Mouse (Mus musculus) heart, adult 2 months (tissue): ENCODE data around the gene Adamts16.

Experiments
- CTCF ChIP-seq: fragments of 200-600 bp; IDR thresholded peaks from 2 replicates; pipeline ENCODE4 v1.8.1; 2022; ENCODE audit warnings: antibody characterized with exemption, mild to moderate bottlenecking, moderate library complexity
- POLR2A ChIP-seq: fragments of 200-500 bp; IDR thresholded peaks from 2 replicates; pipeline ENCODE4 v1.6.1; 2011; ENCODE audit warnings: mild to moderate bottlenecking, low read depth, low read length, control low read depth; ENCODE audit not compliant: insufficient read depth

DNA sequence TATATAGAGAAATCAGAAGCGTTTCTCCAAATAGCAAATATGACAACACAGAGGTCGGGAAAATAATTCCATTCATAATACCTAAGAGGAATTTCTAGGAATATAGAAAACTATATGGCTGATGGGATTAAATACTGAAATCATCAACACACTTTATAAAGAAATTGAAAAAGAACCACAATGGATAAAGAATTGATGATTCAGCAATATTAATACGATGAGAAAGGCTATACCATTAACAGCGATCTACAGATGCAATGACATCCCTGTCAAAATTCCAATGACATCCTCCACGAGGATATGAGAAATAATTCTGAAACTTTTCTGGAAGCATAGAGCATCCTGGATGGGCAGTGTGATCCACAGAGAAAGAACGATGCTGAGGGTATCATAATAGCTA lies 76.9 kb downstream of the Adamts16 start:
- TF ChIP-seq CTCF (no peak), POLR2A (no peak)
